Mouse (Mus musculus) liver, adult 2 months (tissue): ENCODE measurements around the gene Fars2. TPM values are rescaled to one million over a fixed set of nuclear protein-coding genes. Genes with fewer than 3 reads are reported as not detected.

Experiments
- DNase-seq: peaks from one replicate; pipeline ENCODE4 v3.0.0-alpha.2; 2011; ENCODE audit warnings: low read depth, low spot score; ENCODE audit errors: extremely low read depth
- H3K27ac ChIP-seq: fragments of 200-500 bp; replicated peaks from 2 replicates; pipeline ENCODE4 v1.5.1; 2012; ENCODE audit warnings: low read depth, mild to moderate bottlenecking, control low read depth, inconsistent platforms, low read length; ENCODE audit not compliant: insufficient read depth
- H3K27me3 ChIP-seq: fragments of 200-500 bp; 2 replicates; pipeline ENCODE4 v1.6.1; 2012; ENCODE audit warnings: mild to moderate bottlenecking, moderate library complexity, low read length, inconsistent platforms; ENCODE audit not compliant: control insufficient read depth, insufficient read depth
- H3K36me3 ChIP-seq: fragments of 200-500 bp; 2 replicates; pipeline ENCODE4 v1.6.1; 2012; ENCODE audit warnings: low read length, inconsistent platforms; ENCODE audit not compliant: control insufficient read depth, insufficient read depth
- H3K4me1 ChIP-seq: fragments of 200-500 bp; 2 replicates; pipeline ENCODE4 v1.6.1; 2011; ENCODE audit warnings: low read length; ENCODE audit not compliant: control insufficient read depth, insufficient read depth
- H3K4me3 ChIP-seq: fragments of 200-500 bp; 2 replicates; pipeline ENCODE4 v1.5.1; 2011; ENCODE audit warnings: low read depth, mild to moderate bottlenecking, control low read depth, low read length, moderate library complexity; ENCODE audit not compliant: insufficient read depth
- H3K79me2 ChIP-seq: fragments of 200-500 bp; 2 replicates; pipeline ENCODE4 v1.6.1; 2012; ENCODE audit warnings: inconsistent platforms, mild to moderate bottlenecking, low read length, moderate library complexity; ENCODE audit not compliant: control insufficient read depth, insufficient read depth
- H3K9ac ChIP-seq: fragments of 200-500 bp; 2 replicates; pipeline ENCODE4 v1.6.1; 2012; ENCODE audit warnings: low read depth, mild to moderate bottlenecking, control low read depth, inconsistent platforms, low read length
- CTCF ChIP-seq: fragments of 200-500 bp; IDR thresholded peaks from 2 replicates; pipeline ENCODE4 v1.5.1; 2011; ENCODE audit warnings: low read depth, low read length, control low read depth
- POLR2A ChIP-seq: fragments of 200-500 bp; IDR thresholded peaks from 2 replicates; pipeline ENCODE4 v1.6.1; 2011; ENCODE audit warnings: low read length, control low read depth; ENCODE audit not compliant: insufficient read depth; ENCODE audit errors: extremely low read depth
- WGBS: fragments of 180-500 bp; shearing (Covaris S2); methylation state at CpG from one replicate; pipeline ENCODE4 v1.1.7; 2018; 5-methylcytosine and 5-hydroxymethylcytosine counted together
- polyA plus RNA-seq: library from polyadenylated mRNA; depleted of rRNA; stranded (reverse); fragments of >200 nt; gene quantifications from 2 replicates; pipeline ENCODE4 v1.2.3, GENCODE M21; 2012
- total RNA-seq: library from RNA; depleted of rRNA; stranded (reverse); fragments of >200 nt; gene quantifications from 2 replicates; pipeline ENCODE4 v1.2.3, GENCODE M21; 2014

Gene Fars2
- total and polyA plus RNA-seq, 2 experiments, result 47.1 to 58.4 TPM

GRCm38 (mm10) chr13:36086608-36087391 lies 30.4 kb upstream of the Fars2 start:
- DNase-seq, result no peak
- Histone ChIP-seq H3K27me3 (no peaks in the 10 kb centered on the region), H3K79me2 (no peaks in the 10 kb centered on the region; the same call in 1 of the 2 replicates), H3K9ac (no peak overlapping the region), H3K4me3 (no peak overlapping the region), H3K27ac (no peak overlapping the region), H3K4me1 (no peaks in the 10 kb centered on the region), H3K36me3 (peaks cover 29% of the 10 kb centered on the region)
- no peak for TF ChIP-seq POLR2A
- TF ChIP-seq CTCF, result no peak
- 79% methylated on average over 5 of the region's 5 CpGs for WGBS

GRCm38 (mm10) chr13:36087427-36087826 lies 29.8 kb upstream of the Fars2 start:
- DNase-seq, result no peak
- Histone ChIP-seq H3K4me3 (no peak overlapping the region), H3K36me3 (peaks cover 32% of the 10 kb centered on the region), H3K27me3 (no peaks in the 10 kb centered on the region), H3K9ac (no peak overlapping the region), H3K79me2 (no peaks in the 10 kb centered on the region; the same call in 1 of the 2 replicates), H3K27ac (no peak overlapping the region), H3K4me1 (no peaks in the 10 kb centered on the region)
- WGBS, result 94% methylated on average over 2 of the region's 2 CpGs
- TF ChIP-seq CTCF (no peak), POLR2A (no peak)

DNA sequence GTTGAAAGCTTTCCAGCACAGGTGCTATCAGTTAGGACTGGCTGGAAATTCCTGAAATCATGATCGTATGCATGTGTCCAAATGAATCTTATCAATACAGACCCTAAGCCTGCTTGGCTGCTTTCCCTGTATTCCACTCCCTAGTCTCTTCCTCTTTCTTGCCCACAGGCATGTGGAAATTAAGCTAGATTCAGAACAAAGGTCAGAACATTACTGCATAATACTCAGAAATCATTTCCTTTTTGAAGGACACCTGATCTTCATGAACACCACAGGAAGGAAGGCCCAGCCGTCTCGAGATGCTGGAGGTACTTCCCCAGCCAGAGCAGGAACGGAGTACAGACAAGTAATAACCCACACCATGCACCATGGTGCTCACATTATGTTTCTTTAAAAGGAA lies 29.0 kb upstream of the Fars2 start:
- TF ChIP-seq CTCF (no peak), POLR2A (no peak)
- Histone ChIP-seq H3K27ac (no peak overlapping the region), H3K27me3 (no peaks in the 10 kb centered on the region), H3K79me2 (no peaks in the 10 kb centered on the region; the same call in 1 of the 2 replicates), H3K4me3 (no peak overlapping the region), H3K4me1 (no peaks in the 10 kb centered on the region), H3K9ac (no peak overlapping the region), H3K36me3 (peaks cover 33% of the 10 kb centered on the region)
- no peak for DNase-seq
- 64% methylated on average over 4 of the region's 4 CpGs for WGBS

DNA sequence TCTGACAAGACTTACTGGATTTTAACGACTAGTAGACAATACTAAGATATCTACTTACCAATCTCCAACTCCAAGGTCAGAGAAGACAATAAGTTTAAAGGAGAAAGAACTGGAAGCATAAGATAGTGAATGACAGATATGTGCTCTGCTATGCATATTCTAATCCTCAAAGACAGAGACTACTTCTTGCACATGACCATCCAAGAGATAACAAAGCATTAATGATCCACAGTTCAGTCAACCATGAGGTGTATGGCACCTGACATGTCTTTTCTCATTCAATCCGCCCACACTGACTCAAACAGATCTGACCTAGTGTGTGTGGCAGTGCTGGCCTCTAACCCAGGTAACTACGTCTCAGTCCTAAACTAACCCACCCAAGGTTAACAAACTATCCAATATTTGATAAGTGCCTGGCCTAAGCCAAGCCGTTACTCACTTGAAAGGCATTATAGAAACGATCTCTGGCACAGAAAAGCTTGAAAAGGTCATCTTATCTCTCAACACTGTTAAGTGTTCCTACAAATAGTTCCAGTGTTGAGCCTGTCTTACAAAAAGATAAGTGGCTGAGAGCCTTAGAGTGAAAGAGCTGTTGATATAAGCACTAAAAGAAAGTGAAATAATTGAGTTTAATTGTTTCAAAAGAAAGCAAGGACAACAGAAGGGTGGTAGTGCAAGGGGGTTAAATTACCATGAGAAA lies 20.4 kb upstream of the Fars2 start:
- Histone ChIP-seq H3K27me3 (no peaks in the 10 kb centered on the region), H3K4me1 (peaks cover 2% of the 10 kb centered on the region), H3K36me3 (peaks cover 7% of the 10 kb centered on the region; the same call in 1 of the 2 replicates), H3K4me3 (no peak overlapping the region), H3K79me2 (peaks cover 3% of the 10 kb centered on the region; the same call in 1 of the 2 replicates), H3K9ac (no peak overlapping the region), H3K27ac (no peak overlapping the region)
- WGBS, result 46% methylated on average over 5 of the region's 5 CpGs
- no peak for DNase-seq
- TF ChIP-seq CTCF (no peak), POLR2A (no peak)

GRCm38 (mm10) chr13:36105591-36105990 lies 11.6 kb upstream of the Fars2 start:
- no peak overlapping the region for H3K27ac ChIP-seq
- no peaks in the 10 kb centered on the region for H3K36me3 ChIP-seq
- no peak overlapping the region for H3K4me3 ChIP-seq
- no peak for TF ChIP-seq POLR2A
- no peak for TF ChIP-seq CTCF
- H3K4me1 ChIP-seq, result no peaks in the 10 kb centered on the region; the same call in none of the 2 replicates
- peak; percentile 48 for DNase-seq
- 46% methylated on average over 6 of the region's 6 CpGs for WGBS
- H3K27me3 ChIP-seq, result no peaks in the 10 kb centered on the region
- H3K79me2 ChIP-seq, result peaks cover 10% of the 10 kb centered on the region; the same call in 1 of the 2 replicates
- no peak overlapping the region for H3K9ac ChIP-seq

GRCm38 (mm10) chr13:36108528-36108927 lies 8.7 kb upstream of the Fars2 start:
- Histone ChIP-seq H3K27me3 (no peaks in the 10 kb centered on the region), H3K4me1 (no peaks in the 10 kb centered on the region), H3K79me2 (peaks cover 4% of the 10 kb centered on the region; the same call in 1 of the 2 replicates), H3K4me3 (no peak overlapping the region), H3K9ac (no peak overlapping the region), H3K36me3 (no peaks in the 10 kb centered on the region), H3K27ac (no peak overlapping the region)
- 97% methylated on average over 4 of the region's 4 CpGs for WGBS
- TF ChIP-seq POLR2A (no peak), CTCF (no peak)
- no peak for DNase-seq
